Mouse (Mus musculus) layer of hippocampus, adult 11-12 months (tissue): Measurements from ENCODE around the gene Rpl18a.

ENCODE experiments used
- DNase-seq: peaks from one replicate; pipeline ENCODE4 v3.0.0; 2022; ENCODE audit warnings: low spot score

Gene Rpl18a

DNA sequence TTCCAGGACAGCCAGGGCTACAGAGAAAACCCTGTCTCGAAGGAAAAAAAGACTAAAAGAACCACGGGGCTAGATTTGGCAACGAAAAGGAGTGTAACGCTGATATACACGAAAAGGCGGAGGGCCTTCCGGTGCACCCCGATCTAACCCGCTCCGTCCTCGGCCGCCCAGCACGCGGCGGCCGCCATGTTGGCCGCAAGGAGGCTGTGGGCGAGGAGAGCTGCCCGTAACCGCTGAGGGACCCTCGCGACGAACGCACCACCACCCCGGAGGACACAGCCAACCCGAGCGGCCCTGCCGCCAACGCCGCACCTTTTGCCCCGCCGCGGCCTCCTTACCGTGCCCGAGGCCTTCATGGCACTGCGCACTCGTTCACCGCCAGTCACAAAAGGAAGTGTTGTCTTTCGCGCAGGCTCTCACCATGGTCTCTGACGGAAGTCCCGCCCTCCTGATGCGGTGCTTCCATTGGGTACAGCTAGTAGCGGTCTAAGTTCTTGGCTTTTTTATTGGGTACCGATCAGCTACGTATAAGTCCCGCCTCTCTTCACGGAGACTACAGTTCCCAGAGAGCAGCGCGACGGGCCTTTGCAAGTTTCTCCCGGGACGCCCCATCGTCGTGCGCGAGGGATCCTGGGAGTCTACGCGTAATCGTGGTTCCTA is at the start of gene Rpl18a:
Rpl18a (minus strand) TSS at position 392 of the 660 bp plus-strand sequence.
- DNase-seq, result peak; percentile 98

- no peak for DNase-seq
These were observed 46.0 kb upstream of the Rpl18a start for GRCm38 (mm10) chr8:70943187-70943586.

DNA sequence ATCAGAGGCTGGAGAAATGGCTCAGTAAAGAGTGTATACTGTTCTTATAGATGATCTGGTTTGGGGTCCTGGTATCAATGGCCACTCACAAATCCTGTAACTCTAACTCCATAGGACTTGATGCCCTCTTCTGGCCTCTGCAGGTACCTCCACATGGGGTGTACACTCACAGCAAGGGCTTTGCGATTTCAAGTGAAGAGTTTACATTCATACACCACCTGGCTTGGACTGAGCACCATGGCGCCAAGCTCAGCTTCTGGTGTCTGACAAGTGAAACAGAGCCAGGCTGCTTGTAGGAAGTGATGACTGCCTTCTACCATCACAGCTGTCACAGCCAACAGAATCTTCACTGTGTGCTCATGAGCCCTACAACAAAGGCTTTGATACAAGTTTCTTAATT is 44.3 kb upstream of the Rpl18a start:
- DNase-seq, result no peak

DNA sequence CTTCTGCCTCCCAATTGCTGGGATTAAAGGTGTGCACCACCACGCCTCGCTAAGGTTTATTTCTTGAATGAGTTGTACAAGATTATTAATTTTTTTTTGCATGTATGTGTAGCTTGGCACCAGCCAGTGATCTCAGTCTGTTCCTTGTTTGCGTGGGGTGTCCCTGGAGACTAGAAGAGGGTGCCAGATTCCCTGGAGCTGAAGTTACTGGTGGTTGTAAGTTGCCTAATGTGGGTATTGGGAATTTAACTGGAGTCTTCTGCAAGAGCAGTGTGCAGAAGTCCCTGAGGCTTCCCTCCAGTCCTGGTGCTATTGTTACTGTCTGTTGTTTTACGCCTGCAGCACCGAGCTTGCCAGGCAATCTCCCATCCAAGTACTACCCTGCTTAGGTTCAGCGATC is 40.0 kb upstream of the Rpl18a start:
- DNase-seq, result no peak

GRCm38 (mm10) chr8:70934786-70935185 is 37.6 kb upstream of the Rpl18a start:
- DNase-seq, result no peak

GRCm38 (mm10) chr8:70933036-70933435 is 35.8 kb upstream of the Rpl18a start:
- no peak for DNase-seq

GRCm38 (mm10) chr8:70931731-70932130 is 34.5 kb upstream of the Rpl18a start:
- DNase-seq, result no peak

GRCm38 (mm10) chr8:70928778-70929322 is 31.6 kb upstream of the Rpl18a start:
- DNase-seq, result no peak

GRCm38 (mm10) chr8:70928096-70928495 is 30.9 kb upstream of the Rpl18a start:
- DNase-seq, result no peak

DNA sequence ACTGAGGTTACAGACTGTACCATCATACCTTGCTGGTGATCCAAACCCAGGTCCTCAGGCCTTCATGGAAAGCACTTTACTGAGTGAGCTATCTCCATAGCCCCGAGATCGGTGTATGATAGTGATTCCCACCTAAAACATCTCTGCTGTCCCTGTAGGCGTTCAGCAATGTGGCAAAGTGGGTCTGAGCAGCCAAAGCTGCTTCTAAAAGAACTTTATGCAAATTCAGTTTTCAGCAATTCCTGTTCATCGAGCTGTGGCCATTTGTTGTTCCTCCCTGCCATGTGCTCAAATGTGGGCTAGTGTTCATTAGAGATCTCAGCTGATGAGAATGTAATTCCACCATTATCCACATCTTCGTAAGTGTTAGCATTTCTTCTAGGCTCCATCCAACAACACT is 29.2 kb upstream of the Rpl18a start:
- no peak for DNase-seq

- DNase-seq, result no peak
These were observed 28.5 kb upstream of the Rpl18a start for GRCm38 (mm10) chr8:70925754-70926153.

DNA sequence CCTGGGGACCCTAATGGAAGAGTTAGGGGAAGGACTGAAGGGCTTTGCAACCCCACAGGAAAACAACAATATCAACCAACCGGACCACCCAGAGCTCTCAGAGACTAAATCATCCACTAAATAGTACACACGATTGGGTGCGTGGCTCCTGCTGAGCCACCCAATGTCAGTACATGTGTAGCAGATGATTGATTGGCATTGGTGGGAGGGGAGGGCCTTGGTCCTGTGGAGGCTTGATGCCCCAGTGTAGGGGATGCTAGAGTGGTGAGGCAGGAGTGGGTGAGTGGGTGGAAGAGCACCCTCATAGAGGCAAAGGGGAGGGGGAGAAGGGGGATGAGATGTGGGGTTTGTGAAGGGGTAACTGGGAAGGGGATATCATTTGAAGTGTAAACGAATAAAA is 26.9 kb upstream of the Rpl18a start:
- DNase-seq, result no peak

DNA sequence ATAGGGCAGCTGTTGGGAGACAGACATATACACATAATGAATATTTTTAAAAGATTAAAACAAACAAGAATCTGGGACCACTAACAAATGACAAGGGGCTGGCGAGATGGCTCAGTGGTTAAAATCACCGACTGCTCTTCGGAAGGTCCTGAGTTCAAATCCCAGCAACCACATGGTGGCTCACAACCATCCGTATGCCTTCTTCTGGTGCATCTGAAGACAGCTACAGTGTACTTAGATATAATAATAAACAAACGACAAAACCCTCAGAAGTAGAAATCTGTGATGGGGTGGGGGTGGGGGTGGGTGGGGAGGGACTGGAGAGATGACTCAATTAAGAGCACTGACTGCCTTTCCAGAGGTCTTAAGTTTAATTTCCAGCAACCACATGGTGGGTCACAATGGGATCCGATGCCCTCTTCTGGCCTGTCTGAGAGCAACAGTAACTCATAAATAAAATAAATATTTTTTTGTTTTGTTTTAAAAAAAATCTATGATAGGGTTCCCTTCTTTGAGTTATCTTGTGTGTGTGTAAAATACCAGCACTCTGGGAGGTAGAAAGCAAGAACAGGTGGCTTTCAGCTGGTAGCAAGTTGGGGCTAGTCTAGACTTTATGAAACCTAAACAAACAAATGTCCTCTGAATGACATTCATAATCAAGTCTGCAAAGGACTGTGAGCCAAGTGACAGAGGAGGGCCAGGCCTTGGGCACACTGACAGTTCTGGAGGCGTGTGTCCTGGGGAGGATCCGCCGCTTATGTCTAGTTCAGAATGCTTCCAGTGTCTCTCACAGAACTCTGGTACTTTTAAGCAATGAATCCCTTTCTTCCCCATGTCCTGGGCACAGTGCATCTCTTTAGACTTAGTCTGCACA is 23.1 kb upstream of the Rpl18a start:
- DNase-seq, result no peak

GRCm38 (mm10) chr8:70914704-70915103 is 17.5 kb upstream of the Rpl18a start:
- DNase-seq, result no peak

DNA sequence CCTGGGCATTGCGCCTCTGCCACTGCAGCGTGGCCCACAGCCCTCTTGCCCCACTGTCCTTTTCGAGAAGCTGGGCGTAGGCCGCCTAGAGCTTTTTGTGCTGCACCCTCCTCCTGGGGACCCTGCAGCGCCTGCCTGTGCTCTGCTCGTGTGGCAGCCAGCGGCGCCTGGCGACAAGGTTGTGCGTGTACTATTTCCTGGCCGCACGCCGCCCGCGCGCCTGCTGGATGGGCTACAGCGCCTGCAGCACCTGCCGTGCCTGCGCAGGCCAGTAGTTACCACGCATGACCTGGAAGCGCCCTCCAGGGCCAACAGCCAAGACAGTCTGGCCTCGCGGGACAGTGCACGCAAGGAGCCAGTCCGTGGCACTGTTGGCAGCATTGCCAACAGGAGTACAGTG is 16.3 kb upstream of the Rpl18a start:
- no peak for DNase-seq

GRCm38 (mm10) chr8:70912955-70913354 is 15.7 kb upstream of the Rpl18a start:
- no peak for DNase-seq

- no peak for DNase-seq
These were observed 14.4 kb upstream of the Rpl18a start for GRCm38 (mm10) chr8:70911596-70911995.

- no peak for DNase-seq
These were observed 10.3 kb upstream of the Rpl18a start for GRCm38 (mm10) chr8:70907518-70907917.

DNA sequence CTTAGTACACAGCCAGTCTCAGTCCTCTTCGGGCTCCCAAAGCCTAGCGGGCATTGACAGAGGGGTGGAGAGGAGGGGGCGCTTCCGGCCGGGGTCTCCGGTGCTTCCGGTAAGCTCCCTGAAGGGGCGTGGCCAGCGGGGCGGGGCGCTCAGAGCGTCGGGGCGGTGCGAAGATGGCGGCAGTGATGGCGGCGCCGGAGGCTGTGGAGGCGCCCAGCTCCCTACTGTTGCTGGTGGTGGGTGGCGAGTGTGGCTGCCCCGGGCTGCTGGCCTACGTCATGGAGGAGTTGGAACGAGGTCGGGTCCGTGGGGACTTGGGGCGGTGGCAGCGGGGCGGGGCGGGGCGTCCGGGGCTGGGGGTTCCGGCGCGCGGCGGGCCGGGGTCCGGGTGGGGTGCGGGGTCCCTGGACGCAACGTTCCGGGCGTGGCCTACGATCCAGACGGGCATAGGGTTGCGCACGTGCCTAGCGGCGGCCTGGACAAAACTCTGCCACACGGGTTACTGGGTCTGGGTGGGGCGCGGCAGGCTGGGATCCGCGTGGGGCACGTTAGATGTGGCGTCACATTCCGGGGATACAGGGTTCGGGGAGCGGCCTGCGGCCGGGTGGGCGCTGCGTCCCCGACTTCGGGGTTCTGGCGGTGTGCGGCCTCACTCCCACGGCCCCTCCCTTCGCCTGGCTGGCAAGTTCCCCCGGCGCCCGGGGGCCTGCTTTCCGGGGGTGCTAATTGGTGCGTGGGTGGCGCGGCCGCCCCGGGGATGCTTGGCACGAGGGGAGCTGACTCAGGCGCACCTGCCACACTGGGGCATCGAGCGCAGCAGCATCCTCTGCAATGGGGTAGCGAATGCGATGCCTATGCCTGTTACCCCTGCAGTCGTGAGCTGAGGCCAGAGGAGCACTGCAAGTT is 8.9 kb upstream of the Rpl18a start, which contains the start of gene Map1s:
Map1s (plus strand) TSS at position 102 of the 906 bp plus-strand sequence.
- peak; percentile 84 for DNase-seq

GRCm38 (mm10) chr8:70905463-70905830 is 8.2 kb upstream of the Rpl18a start:
- DNase-seq, result no peak

- DNase-seq, result no peak
These were observed 7.3 kb upstream of the Rpl18a start for GRCm38 (mm10) chr8:70904532-70904931.

- no peak for DNase-seq
These were observed 6.4 kb upstream of the Rpl18a start for GRCm38 (mm10) chr8:70903582-70903981.
